Mouse (Mus musculus): ENCODE results near the gene Sypl.

DNA sequence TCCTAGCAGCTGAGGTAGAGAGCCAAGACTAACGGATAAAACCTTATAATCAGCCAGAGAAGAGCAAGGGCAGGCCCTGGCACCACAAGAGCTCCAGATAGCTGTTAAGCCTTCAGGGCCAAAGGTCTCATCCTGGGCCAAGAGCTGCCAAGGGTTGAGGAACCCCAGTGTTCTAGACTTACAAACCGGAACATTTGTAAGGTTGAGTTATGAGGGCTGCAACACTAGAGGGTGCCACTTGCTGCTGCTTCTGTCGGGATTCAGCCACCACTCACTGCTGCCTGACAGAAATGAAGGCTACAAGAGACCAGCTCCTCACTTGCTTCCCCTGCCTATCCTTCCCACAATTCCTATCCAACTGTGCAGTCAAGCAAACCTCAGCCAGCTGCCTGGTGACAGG lies 1.3 kb upstream of the Sypl start:
- TF ChIP-seq ZNF384 (IDR thresholded peaks at IDR 0.05; ENCODE audit: low read depth, low read length) (no peak), USF1 (IDR thresholded peaks at IDR 0.05; ENCODE audit: low read depth, low read length) (no peak), UBTF (IDR thresholded peaks at IDR 0.05; ENCODE audit: borderline replicate concordance, insufficient read depth, low read depth, low read length) (no peak), EP300 (IDR thresholded peaks at IDR 0.05; ENCODE audit: low read depth in 1 of 2, low read length in 2 of 2) (no peak), E2F4 (IDR thresholded peaks at IDR 0.05; ENCODE audit: borderline replicate concordance, low read depth, low read length) (no peak), CTCF (IDR thresholded peaks at IDR 0.05 in 2 of 3, conservative IDR thresholded peaks at IDR 0.05 in 1 of 3; ENCODE audit: control insufficient read depth in 1 of 3, insufficient read depth in 1 of 3, low read depth in 2 of 3, low read length in 3 of 3, poor library complexity in 1 of 3, severe bottlenecking in 1 of 3) (peak; percentile 51 to 73 (median 58)), ELF1 (IDR thresholded peaks at IDR 0.05; ENCODE audit: low read depth, low read length) (no peak), TAL1 (IDR thresholded peaks at IDR 0.05; ENCODE audit: low read length) (no peak), POLR2A (IDR thresholded peaks at IDR 0.05; ENCODE audit: control insufficient read depth in 1 of 2, insufficient read depth in 1 of 2, low read depth in 1 of 2, low read length in 2 of 2, poor library complexity in 1 of 2) (no peak)
